Mouse (Mus musculus) retina, embryonic 14.5 days (tissue): ENCODE results near the gene Isy1.
"Not testable (repeated sequence)": the region's sequence is repeated elsewhere in the genome, so short reads cannot be mapped to it uniquely, and the experiment has no call there.

Source experiments
- DNase-seq: peaks from one replicate; pipeline ENCODE4 v3.0.0-alpha.2; 2015; ENCODE audit warnings: low spot score

Gene Isy1

GRCm38 (mm10) chr6:87778294-87779173 lies 60.1 kb downstream of the Isy1 start:
- DNase-seq, result no peak

- DNase-seq, result no peak
Observed at GRCm38 (mm10) chr6:87777842-87778241, 60.8 kb downstream of the Isy1 start, which contains the start of gene Gp9. TSS of gene Gp9 (plus strand) at chr6:87778072.

DNA sequence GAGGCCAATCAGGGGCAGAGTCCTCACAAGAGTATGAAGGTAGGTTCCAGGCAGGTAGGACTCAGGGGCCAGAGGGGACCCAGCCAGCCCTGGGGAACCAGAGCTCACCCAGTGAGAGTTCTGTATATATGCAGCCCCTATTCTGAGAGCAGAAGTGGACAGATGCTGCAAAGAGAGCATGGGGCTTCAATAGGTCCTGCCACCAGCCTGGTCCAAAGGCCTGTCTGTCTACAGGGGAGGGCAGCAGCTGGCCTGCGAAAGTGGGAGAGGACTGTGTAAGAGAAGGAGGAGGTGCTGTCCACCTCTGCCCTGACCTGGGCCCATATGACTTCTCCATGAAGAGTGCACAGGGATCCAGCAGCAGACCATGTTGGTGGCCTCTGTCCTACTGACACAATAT lies 61.9 kb downstream of the Isy1 start:
- DNase-seq, result no peak

DNA sequence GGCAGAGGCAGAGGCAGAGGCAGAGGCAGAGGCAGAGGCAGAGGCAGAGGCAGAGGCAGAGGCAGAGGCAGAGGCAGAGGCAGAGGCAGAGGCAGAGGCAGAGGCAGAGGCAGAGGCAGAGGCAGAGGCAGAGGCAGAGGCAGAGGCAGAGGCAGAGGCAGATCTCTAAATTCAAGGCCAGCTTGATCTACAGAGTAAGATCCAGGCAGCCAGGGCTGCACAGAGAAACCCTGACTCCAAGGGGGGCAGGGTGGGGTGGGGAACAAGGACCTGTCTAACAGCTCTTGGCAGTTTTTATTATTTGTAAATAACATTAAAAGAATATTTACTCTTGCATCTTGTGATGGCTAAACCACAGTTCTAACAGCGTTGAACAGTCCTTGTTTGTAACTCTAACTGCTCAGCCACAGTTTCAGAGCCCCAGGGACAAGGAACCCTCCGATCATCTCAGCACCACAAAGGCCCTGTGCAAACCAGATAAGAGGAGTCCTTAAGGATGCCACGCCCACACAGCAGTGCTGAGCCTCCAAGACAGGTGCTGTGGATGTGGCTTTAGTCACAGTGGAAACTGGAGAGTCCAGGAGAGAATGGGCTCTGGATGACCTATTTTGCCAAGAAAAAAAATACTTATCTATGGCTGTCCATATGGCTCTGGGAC lies 62.9 kb downstream of the Isy1 start:
- DNase-seq, result no peak

- no peak for DNase-seq
Observed at GRCm38 (mm10) chr6:87774909-87775308, 63.7 kb downstream of the Isy1 start.

GRCm38 (mm10) chr6:87774466-87774865 lies 64.1 kb downstream of the Isy1 start:
- DNase-seq, result no peak

DNA sequence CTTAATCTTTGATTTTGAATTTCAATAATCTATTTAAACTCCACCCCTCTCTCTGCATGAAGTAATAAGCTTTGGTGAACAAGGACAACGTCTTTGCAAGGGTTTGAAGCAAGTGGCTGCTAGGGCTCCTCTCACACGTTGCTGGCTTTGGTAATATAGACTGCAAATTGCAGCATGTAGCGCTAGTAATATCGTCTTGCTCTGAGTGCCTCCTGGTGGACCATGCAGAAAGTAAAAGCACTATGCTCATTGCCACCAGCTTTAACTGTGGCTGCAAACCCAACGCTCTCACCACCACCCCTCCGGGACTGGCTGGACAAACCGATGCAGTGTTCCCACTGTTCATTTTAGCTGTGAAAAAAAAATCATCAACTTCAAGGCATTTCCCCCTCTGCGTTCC lies 68.0 kb downstream of the Isy1 start:
- DNase-seq, result peak; percentile 26

DNA sequence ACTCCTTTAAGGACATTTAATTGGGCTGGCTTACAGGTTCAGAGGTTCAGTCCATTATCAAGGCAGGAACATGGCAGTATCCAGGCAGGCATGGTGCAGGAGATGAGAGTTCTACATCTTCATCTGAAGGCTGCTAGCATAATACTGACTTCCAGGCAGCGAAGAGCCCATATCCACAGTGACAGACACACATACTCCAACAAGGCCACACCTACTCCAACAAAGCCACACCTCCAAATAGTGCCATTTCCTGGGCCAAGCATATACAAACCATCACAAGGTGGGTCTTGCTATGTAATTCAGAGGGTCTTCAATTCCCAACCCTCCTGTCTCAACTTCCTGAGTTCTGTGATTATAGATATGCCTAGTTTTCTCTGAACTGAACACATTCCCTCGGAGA lies 74.3 kb downstream of the Isy1 start:
- DNase-seq, result not testable (repeated sequence)
